Mouse (Mus musculus): Measurements from ENCODE around the gene Ceacam20. TPM values are rescaled to one million over a fixed set of nuclear protein-coding genes. Genes with fewer than 3 reads are reported as not detected.
A peak's percentile ranks its signal among the peaks of the same experiment; 100 is the strongest.

The Ceacam20 gene
- polyA plus RNA-seq, 1 experiment from 2014 or later, result not detected

- 87% methylated on average over 5 of the region's 5 CpGs for WGBS
- Histone ChIP-seq H3K4me1 (ENCODE audit: control insufficient read depth, insufficient read depth, low read length) (no peaks in the 10 kb centered on the region), H3K27ac (ENCODE audit: low read depth, low read length) (no peak overlapping the region), H3K9ac (ENCODE audit: low read depth, low read length) (no peak overlapping the region), H3K9me3 (ENCODE audit: control insufficient read depth, low read length) (no peaks in the 10 kb centered on the region), H3K4me3 (ENCODE audit: low read length) (no peak overlapping the region), H3K4me2 (replicated peaks; ENCODE audit: low read depth, low read length) (no peak overlapping the region), H3K36me3 (ENCODE audit: control insufficient read depth, insufficient read depth, low read length) (no peaks in the 10 kb centered on the region), H3K27me3 (ENCODE audit: control insufficient read depth, insufficient read depth, low read length) (no peaks in the 10 kb centered on the region)
- ATAC-seq (ENCODE audit: low FRiP score, low TSS enrichment), result no peak
These were observed 20.0 kb upstream of the Ceacam20 start for GRCm38 (mm10) chr7:19945201-19945600.

- H3K4me2 ChIP-seq (replicated peaks; ENCODE audit: low read depth, low read length), result no peak overlapping the region
- no peak overlapping the region for H3K4me3 ChIP-seq (ENCODE audit: low read length)
- no peak overlapping the region for H3K27ac ChIP-seq (ENCODE audit: low read depth, low read length)
- WGBS, result 80% methylated on average over 13 of the region's 13 CpGs
- H3K36me3 ChIP-seq (ENCODE audit: control insufficient read depth, insufficient read depth, low read length), result no peaks in the 10 kb centered on the region
- no peak overlapping the region for H3K9ac ChIP-seq (ENCODE audit: low read depth, low read length)
- ATAC-seq (ENCODE audit: low FRiP score, low TSS enrichment), result no peak
- H3K27me3 ChIP-seq (ENCODE audit: control insufficient read depth, insufficient read depth, low read length), result no peaks in the 10 kb centered on the region
- no peaks in the 10 kb centered on the region for H3K9me3 ChIP-seq (ENCODE audit: control insufficient read depth, low read length)
- H3K4me1 ChIP-seq (ENCODE audit: control insufficient read depth, insufficient read depth, low read length), result no peaks in the 10 kb centered on the region
These were observed 19.2 kb upstream of the Ceacam20 start for GRCm38 (mm10) chr7:19945821-19946515.

GRCm38 (mm10) chr7:19948956-19949355 is 16.3 kb upstream of the Ceacam20 start:
- Histone ChIP-seq H3K4me2 (replicated peaks; ENCODE audit: low read depth, low read length) (no peak overlapping the region), H3K4me1 (ENCODE audit: control insufficient read depth, insufficient read depth, low read length) (0 out of 2 replicates have a peak, but pooled peaks cover 5% of the 10 kb centered on the region), H3K27ac (ENCODE audit: low read depth, low read length) (no peak overlapping the region), H3K4me3 (ENCODE audit: low read length) (no peak overlapping the region), H3K27me3 (ENCODE audit: control insufficient read depth, insufficient read depth, low read length) (no peaks in the 10 kb centered on the region), H3K9me3 (ENCODE audit: control insufficient read depth, low read length) (no peaks in the 10 kb centered on the region), H3K9ac (ENCODE audit: low read depth, low read length) (no peak overlapping the region), H3K36me3 (ENCODE audit: control insufficient read depth, insufficient read depth, low read length) (no peaks in the 10 kb centered on the region)
- WGBS, result 79% methylated on average over 12 of the region's 12 CpGs
- no peak for ATAC-seq (ENCODE audit: low FRiP score, low TSS enrichment)

- H3K27me3 ChIP-seq (ENCODE audit: control insufficient read depth, insufficient read depth, low read length), result no peaks in the 10 kb centered on the region
- no peak overlapping the region for H3K27ac ChIP-seq (ENCODE audit: low read depth, low read length)
- no peaks in the 10 kb centered on the region for H3K9me3 ChIP-seq (ENCODE audit: control insufficient read depth, low read length)
- WGBS, result 47% methylated on average over 10 of the region's 10 CpGs
- H3K4me3 ChIP-seq (ENCODE audit: low read length), result no peak overlapping the region
- no peak overlapping the region for H3K9ac ChIP-seq (ENCODE audit: low read depth, low read length)
- no peaks in the 10 kb centered on the region for H3K36me3 ChIP-seq (ENCODE audit: control insufficient read depth, insufficient read depth, low read length)
- H3K4me2 ChIP-seq (replicated peaks; ENCODE audit: low read depth, low read length), result no peak overlapping the region
- H3K4me1 ChIP-seq (ENCODE audit: control insufficient read depth, insufficient read depth, low read length), result 0 out of 2 replicates have a peak, but pooled peaks cover 5% of the 10 kb centered on the region
- no peak for ATAC-seq (ENCODE audit: low FRiP score, low TSS enrichment)
These were observed 15.2 kb upstream of the Ceacam20 start for GRCm38 (mm10) chr7:19949996-19950395.

- no peaks in the 10 kb centered on the region for H3K27me3 ChIP-seq (ENCODE audit: control insufficient read depth, insufficient read depth, low read length)
- H3K4me3 ChIP-seq (ENCODE audit: low read length), result no peak within 1 kb of the TSS
- H3K9me3 ChIP-seq (ENCODE audit: control insufficient read depth, low read length), result no peaks in the 10 kb centered on the region
- H3K27ac ChIP-seq (ENCODE audit: low read depth, low read length), result no peak within 1 kb of the TSS
- H3K36me3 ChIP-seq (ENCODE audit: control insufficient read depth, insufficient read depth, low read length), result no peaks in the 10 kb centered on the region
- ATAC-seq (ENCODE audit: low FRiP score, low TSS enrichment), result no peak
- WGBS, result 52% methylated on average over 9 of the region's 9 CpGs
- H3K4me2 ChIP-seq (replicated peaks; ENCODE audit: low read depth, low read length), result no peak within 1 kb of the TSS
- H3K4me1 ChIP-seq (ENCODE audit: control insufficient read depth, insufficient read depth, low read length), result 0 out of 2 replicates have a peak, but pooled peaks cover 5% of the 10 kb centered on the region
- H3K9ac ChIP-seq (ENCODE audit: low read depth, low read length), result no peak within 1 kb of the TSS
These were observed 14.6 kb upstream of the Ceacam20 start, which contains the start of gene Igsf23 for GRCm38 (mm10) chr7:19950589-19950988. Gene Igsf23, minus strand, starts transcription at chr7:19950756.

GRCm38 (mm10) chr7:19952320-19952986 is 12.8 kb upstream of the Ceacam20 start:
- no peak overlapping the region for H3K4me3 ChIP-seq (ENCODE audit: low read length)
- 0 out of 2 replicates have a peak, but pooled peaks cover 5% of the 10 kb centered on the region for H3K4me1 ChIP-seq (ENCODE audit: control insufficient read depth, insufficient read depth, low read length)
- H3K27ac ChIP-seq (ENCODE audit: low read depth, low read length), result no peak overlapping the region
- no peaks in the 10 kb centered on the region for H3K27me3 ChIP-seq (ENCODE audit: control insufficient read depth, insufficient read depth, low read length)
- no peaks in the 10 kb centered on the region for H3K36me3 ChIP-seq (ENCODE audit: control insufficient read depth, insufficient read depth, low read length)
- no peak overlapping the region for H3K9ac ChIP-seq (ENCODE audit: low read depth, low read length)
- ATAC-seq (ENCODE audit: low FRiP score, low TSS enrichment), result no peak
- no peaks in the 10 kb centered on the region for H3K9me3 ChIP-seq (ENCODE audit: control insufficient read depth, low read length)
- WGBS, result 73% methylated on average over 10 of the region's 10 CpGs
- H3K4me2 ChIP-seq (replicated peaks; ENCODE audit: low read depth, low read length), result no peak overlapping the region

GRCm38 (mm10) chr7:19953054-19953453 is 12.2 kb upstream of the Ceacam20 start:
- H3K36me3 ChIP-seq (ENCODE audit: control insufficient read depth, insufficient read depth, low read length), result no peaks in the 10 kb centered on the region
- H3K9ac ChIP-seq (ENCODE audit: low read depth, low read length), result no peak overlapping the region
- no peaks in the 10 kb centered on the region for H3K27me3 ChIP-seq (ENCODE audit: control insufficient read depth, insufficient read depth, low read length)
- H3K27ac ChIP-seq (ENCODE audit: low read depth, low read length), result no peak overlapping the region
- no peak overlapping the region for H3K4me2 ChIP-seq (replicated peaks; ENCODE audit: low read depth, low read length)
- H3K4me1 ChIP-seq (ENCODE audit: control insufficient read depth, insufficient read depth, low read length), result 0 out of 2 replicates have a peak, but pooled peaks cover 5% of the 10 kb centered on the region
- ATAC-seq (ENCODE audit: low FRiP score, low TSS enrichment), result no peak
- no peak overlapping the region for H3K4me3 ChIP-seq (ENCODE audit: low read length)
- H3K9me3 ChIP-seq (ENCODE audit: control insufficient read depth, low read length), result no peaks in the 10 kb centered on the region
- WGBS, result 40% methylated on average over 9 of the region's 9 CpGs

GRCm38 (mm10) chr7:19955861-19956260 is 9.4 kb upstream of the Ceacam20 start:
- Histone ChIP-seq H3K4me2 (replicated peaks; ENCODE audit: low read depth, low read length) (no peak overlapping the region), H3K9me3 (ENCODE audit: control insufficient read depth, low read length) (no peaks in the 10 kb centered on the region), H3K36me3 (ENCODE audit: control insufficient read depth, insufficient read depth, low read length) (no peaks in the 10 kb centered on the region), H3K27ac (ENCODE audit: low read depth, low read length) (no peak overlapping the region), H3K9ac (ENCODE audit: low read depth, low read length) (no peak overlapping the region), H3K4me3 (ENCODE audit: low read length) (no peak overlapping the region), H3K4me1 (ENCODE audit: control insufficient read depth, insufficient read depth, low read length) (0 out of 2 replicates have a peak, but pooled peaks cover 5% of the 10 kb centered on the region), H3K27me3 (ENCODE audit: control insufficient read depth, insufficient read depth, low read length) (no peaks in the 10 kb centered on the region)
- no peak for ATAC-seq (ENCODE audit: low FRiP score, low TSS enrichment)
- 52% methylated on average over 4 of the region's 4 CpGs for WGBS

GRCm38 (mm10) chr7:19956341-19956781 is 8.9 kb upstream of the Ceacam20 start:
- H3K9ac ChIP-seq (ENCODE audit: low read depth, low read length), result no peak overlapping the region
- H3K4me1 ChIP-seq (ENCODE audit: control insufficient read depth, insufficient read depth, low read length), result 0 out of 2 replicates have a peak, but pooled peaks cover 5% of the 10 kb centered on the region
- WGBS, result under 1% methylated on average over 7 of the region's 7 CpGs
- H3K9me3 ChIP-seq (ENCODE audit: control insufficient read depth, low read length), result no peaks in the 10 kb centered on the region
- no peak overlapping the region for H3K4me2 ChIP-seq (replicated peaks; ENCODE audit: low read depth, low read length)
- no peak overlapping the region for H3K27ac ChIP-seq (ENCODE audit: low read depth, low read length)
- no peaks in the 10 kb centered on the region for H3K27me3 ChIP-seq (ENCODE audit: control insufficient read depth, insufficient read depth, low read length)
- peak; percentile 71 for ATAC-seq (ENCODE audit: low FRiP score, low TSS enrichment)
- H3K36me3 ChIP-seq (ENCODE audit: control insufficient read depth, insufficient read depth, low read length), result no peaks in the 10 kb centered on the region
- H3K4me3 ChIP-seq (ENCODE audit: low read length), result no peak overlapping the region

Measured in kidney, embryonic 14.5 days (tissue).